Mouse (Mus musculus) layer of hippocampus, postnatal 14 days (tissue): ENCODE data around the gene Gcdh. TPM values are rescaled to one million over a fixed set of nuclear protein-coding genes. Genes with fewer than 3 reads are reported as not detected.

ENCODE experiments used
- DNase-seq, 2 experiments: peaks; one replicate each; pipeline ENCODE4 v3.0.0; 2021 to 2022; ENCODE audit warnings: low spot score in 2 of 2, mixed read lengths in 1 of 2
- total RNA-seq, 2 experiments: library from RNA; stranded (reverse); gene quantifications; 2 replicates each; pipeline ENCODE4 v1.2.3; 2021

The Gcdh gene
- total RNA-seq, 2 experiments from 2014 or later = 35.0 to 35.6 TPM

DNA sequence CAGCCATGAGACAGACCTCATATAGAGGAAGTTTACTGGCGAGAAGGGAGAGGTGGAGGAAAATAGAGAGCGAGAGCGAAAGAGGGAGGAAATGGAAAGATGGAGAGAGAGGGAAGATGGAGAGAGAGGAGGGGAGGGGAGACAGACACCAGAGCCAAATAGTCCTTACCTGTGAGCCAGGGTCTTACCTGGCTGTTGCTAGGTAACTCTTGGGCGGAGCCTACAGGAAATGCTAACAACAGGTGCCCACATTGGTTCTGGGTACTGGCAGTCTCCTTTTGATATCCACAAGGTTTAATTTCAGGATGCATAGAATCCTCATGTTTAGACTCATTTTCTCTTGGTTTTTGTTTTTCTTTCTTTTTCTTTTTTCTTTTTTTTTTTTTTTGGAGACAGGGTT is 20.7 kb downstream of the Gcdh start:
- DNase-seq = no peak

DNA sequence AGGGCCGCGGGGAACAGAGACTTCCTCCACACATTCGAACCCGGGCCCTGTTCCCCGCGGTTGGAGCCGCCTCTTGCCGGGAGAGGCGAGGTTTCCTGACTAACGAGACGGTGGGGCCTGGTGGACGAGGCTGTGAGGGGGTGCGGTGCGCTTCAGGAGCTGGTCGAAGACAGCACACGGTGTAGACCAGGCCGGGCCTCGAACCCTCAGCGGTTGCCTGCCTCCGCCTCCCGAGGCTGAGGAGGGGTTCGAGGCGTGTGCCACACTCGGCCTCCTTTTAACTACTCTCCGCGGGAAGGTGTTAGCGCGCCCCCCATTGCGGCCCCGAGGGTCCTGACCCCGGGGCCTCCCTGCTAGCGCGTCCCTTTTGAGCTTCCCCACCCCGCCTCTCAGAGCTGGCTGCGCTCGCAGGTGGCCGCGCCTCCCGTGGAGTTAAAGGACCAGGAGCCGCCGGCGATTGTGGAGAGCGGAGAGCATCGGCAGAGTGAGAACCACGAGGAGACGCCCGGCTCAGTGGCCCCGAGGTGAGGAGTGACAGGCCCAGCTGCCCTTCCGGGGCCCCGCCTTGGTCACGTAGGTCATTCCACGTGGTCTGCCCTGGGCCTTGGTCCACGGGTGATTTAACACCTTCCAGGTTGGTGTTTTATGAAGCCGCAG is 21.3 kb downstream of the Gcdh start:
- DNase-seq = no peak

DNA sequence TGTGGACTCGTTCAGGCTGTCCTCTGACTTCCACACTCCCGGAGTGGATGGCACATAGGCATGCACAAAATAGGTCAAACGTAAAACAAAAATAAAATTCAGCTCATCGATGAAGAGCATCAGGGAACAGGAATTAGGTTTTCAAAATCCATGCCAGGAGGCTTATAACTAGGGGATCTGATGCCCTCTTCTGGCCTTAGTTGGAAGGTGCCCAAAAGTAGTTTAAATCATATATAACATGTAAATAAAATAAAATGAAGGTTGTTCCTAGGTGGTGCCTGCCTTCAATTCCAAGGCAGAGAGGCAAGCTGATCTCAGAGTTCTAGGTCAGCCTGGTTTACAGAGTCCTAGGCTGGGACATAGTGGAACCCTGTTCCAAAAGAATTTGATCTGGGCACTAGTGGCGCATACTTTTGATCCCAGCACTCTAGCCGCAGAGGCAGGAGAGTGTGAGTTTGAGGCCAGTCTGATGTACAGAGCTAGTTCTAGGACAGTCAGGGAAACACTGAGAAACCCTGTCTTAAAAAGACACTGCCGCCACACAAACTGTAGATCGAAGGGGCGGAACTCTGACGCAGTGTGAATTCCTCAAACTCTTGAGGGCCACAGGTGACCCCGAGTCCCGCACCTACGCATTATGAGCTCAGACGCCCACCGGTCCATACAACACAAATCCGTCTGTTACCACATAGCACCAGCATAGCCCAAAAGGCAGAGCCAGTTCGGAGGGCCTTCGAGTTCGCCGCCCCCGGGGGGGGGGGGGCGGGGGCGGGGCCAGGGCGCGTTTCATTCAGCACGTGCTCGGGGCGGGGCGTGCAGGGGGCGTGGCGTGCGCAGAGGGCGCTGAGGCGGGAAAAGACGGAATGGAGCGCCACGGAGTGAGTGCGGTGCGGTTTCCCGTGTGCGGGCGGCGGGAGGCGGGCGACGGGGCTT is 22.1 kb downstream of the Gcdh start, which contains the start of gene Syce2:
Gene Syce2 (plus strand): TSS at position 736 of the 933 bp plus-strand sequence.
- peak in 1 of 2 experiments; percentile 58 for DNase-seq

DNA sequence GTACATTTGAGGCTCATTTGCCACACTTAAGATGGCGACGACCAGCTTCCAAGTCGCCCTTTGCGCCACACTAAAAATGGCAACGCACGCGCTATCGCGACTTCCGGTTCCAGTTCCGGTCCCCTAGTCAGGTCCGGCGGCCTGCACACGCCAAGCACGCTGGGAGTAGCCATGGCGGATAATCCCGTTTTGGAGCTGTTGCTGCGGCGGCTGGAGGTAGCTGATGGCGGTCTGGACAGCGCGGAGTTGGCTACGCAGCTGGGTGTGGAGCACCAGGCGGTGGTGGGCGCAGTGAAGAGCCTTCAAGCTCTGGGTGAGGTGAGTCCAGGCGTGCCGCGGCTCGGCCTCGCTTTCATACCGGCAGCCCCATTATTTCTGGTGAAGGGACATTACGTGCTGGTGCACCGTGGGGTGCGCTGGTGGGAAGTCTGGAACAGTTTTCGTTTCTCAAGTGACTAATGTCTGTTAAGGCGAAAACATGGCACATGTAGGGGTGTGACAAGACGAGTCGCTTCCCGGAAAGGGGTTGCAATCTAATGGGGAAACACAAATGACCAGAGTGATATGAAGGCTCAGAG is 36.8 kb downstream of the Gcdh start, which contains the start of gene Farsa:
Gene Farsa (plus strand): TSS at position 126 of the 578 bp plus-strand sequence.
- peak; percentile 91 to 95 for DNase-seq

DNA sequence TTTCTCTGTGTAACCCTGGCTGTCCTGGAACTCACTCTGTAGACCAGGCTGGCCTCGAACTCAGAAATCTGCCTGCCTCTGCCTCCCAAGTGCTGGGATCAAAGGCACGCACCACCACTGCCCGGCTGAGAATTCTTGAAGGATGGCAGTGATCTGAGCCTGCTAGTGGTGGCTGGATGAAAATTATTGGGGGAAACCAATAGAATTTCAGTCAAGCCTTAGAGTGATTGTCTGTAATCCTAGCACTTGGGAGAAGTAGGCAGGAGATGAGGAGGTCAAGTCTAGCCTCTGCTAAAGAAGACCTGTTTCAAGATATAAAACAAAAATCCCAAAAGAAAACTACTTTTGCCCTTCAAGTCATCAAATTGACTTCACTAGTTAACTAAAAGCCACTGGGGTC is 37.3 kb downstream of the Gcdh start:
- DNase-seq = no peak

DNA sequence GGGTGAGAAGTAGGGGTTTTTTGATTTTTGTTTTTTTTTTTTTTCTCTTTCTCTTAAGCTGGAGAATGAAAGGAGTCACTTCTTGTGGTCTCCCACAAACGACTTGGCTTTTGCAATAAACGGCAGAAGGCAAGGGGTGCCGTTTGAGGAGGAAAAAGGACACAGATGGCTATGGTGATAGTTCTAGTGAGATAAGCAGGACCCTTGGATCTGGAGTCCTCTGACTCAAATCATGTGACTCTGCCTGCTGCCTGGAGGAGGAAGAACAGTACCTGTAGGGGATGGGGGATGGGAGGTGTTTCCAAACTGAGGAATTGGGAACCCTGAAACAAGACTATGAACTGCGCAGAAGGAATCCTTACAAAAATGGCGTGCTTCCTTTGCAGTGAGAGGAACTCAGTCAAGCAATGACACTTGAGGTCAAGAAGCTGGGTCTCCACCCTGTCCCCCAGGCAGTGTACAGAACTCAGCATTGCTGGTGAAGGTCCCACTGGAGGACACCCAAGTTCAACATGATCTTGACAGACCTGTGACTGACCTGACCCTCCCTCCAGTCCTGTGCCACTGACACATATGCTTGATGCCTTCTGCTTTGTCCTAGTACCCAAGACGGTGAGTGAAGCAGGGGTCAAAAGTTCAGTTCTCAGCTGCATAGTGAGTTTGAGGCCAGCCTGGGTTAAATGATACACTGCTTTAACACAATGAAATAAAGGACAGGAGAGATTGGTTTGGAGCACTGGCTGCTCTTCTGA is 45.9 kb downstream of the Gcdh start:
- DNase-seq = no peak

DNA sequence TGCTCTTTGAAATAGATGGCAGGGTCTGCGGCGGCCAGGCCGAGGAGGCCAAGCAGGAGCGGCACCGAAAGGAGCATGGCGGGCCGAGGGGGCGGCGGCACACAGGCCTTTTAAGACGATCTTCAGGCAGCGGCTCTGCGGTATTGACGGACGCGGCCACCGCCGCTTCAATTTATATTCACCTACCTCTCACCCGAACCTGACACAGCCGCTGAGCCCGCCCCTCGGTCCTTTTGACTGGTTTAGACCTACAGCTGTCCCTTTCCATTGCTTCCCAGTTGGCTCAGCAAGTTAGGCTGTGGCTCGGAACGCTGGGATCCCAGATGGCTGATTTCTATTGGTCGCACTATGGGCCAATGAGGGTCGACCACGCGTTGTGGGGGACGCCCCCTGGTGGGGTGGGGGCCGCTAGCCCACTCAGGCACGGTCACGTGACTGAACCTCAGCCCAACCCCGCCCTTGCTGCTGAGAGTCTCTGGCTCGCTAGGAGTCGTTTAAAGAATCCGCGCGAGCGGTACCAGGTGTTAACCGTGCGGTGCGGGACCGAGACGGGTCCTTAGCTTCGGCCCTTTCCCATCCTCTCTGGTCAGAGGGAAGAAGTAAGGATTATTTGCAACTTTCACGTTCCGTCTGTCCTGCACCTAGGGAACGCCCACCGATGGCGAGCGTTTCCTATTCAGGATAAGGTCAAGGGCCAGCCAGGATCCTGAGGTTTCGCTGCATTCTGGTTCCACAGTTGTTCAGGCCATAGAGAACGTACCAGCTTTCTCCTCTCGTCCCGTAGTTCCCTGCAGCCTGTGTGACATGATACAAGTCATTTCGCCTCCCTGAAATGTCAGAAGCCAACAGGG is 46.8 kb downstream of the Gcdh start, which contains the start of gene Calr:
Gene Calr (minus strand): TSS at position 213 of the 851 bp plus-strand sequence.
- peak; percentile 98 to 100 for DNase-seq

DNA sequence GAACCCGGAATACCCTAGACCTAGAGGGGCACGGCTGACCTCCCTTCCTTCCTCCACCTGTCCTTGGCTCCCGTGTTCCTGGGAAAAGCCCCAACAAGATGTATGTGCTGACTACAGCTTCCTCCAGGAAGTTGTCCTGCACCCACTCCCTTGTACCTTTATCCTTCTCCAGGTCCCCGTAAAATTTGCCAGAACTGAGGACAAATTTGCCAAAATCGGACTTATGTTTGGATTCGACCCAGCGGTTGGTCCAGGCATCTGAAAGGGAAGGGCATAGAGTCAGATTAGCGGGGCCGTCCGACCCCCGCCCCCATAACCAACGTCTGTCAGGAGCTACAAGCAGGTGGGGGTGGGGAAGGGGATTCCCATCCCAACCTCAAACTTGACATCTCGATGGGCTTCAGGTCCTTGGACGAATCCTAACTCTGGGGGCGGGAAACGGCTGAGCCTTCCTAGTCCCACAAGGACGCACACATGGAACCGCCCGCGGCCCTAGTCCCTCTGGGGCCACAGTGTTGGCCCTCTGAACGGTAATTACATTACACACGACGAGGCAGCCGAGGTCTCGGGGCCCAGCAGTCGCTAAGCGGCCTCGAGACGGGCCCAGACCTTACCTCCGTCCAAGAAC is 47.5 kb downstream of the Gcdh start:
- DNase-seq = no peak

DNA sequence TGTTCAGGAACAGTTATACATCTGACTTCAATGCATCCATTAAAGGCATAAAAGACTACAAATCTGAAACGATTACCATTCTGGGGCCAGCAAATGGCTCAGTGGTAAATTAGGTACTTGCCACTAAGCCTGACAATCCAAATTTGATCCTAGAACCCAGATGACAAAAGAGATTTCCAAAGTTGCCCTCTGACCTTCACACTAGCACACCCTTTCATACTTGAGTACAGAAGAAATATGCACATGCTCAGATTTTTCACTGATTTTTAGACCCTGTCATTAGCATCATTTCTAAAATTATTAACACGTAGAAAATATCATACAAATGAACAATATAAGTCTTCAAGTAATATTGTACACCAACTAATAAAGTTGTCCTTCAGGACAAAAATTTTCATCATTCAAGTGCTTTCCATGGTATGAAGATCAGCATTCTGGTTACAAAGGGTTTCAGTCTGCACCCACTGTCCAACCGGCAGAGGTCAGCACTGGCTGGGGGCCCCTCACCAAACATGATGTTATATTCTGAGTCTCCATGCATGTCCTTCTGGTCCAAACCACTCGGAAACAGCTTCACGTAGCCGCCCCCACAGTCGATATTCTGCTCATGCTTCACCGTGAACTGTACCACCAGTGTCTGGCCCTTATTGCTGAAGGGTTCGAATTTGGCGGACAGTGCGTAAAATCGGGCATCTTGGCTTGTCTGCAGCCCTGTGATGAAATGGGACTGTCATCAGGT is 48.2 kb downstream of the Gcdh start:
- no peak for DNase-seq

DNA sequence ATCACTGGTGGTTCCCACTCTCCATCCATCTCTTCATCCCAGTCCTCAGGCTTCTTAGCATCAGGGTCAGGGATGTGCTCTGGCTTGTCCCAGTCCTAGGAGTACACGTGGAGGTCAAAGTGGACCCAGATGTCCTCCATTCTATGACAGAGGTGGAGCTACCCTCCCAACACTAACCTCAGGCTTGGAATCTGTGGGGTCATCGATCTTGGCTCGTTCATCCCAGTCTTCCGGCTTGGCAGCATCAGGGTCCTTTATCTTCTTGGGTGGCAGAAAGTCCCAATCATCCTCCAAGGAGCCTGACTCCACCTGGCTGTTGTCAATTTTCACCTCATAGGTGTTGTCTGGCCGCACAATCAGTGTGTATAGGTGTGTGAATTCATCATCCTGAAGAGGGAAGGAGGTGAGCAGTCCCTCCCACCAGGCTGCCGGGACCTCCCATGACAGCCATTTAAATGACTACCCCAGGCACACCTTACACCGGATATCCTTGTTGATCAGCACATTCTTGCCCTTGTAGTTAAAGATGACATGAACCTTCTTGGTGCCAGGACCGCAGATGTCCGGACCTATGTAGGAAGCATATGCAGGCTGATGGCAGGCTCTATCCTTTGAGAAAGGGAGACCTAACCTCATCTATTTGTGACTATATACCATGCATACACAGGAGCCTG is 49.2 kb downstream of the Gcdh start:
- no peak for DNase-seq

DNA sequence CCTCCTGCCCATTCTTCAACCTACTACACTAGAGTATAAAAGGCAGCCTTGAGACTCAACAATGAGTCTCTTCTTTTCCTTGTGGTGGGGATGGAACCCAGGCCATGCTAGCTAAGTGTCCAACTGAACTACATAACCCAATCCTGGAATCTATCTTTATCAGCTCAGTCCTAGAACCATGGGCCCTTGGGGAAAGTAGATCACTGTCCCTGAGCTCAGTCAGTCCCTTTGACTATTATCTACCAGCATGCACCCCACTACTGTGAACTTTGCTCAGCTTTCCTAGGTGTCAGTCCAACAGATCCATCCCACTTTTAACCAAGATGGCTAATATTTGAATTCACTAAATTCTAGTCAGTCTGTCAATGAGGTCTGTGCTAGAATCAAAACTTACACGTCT is 52.2 kb downstream of the Gcdh start:
- DNase-seq = no peak

DNA sequence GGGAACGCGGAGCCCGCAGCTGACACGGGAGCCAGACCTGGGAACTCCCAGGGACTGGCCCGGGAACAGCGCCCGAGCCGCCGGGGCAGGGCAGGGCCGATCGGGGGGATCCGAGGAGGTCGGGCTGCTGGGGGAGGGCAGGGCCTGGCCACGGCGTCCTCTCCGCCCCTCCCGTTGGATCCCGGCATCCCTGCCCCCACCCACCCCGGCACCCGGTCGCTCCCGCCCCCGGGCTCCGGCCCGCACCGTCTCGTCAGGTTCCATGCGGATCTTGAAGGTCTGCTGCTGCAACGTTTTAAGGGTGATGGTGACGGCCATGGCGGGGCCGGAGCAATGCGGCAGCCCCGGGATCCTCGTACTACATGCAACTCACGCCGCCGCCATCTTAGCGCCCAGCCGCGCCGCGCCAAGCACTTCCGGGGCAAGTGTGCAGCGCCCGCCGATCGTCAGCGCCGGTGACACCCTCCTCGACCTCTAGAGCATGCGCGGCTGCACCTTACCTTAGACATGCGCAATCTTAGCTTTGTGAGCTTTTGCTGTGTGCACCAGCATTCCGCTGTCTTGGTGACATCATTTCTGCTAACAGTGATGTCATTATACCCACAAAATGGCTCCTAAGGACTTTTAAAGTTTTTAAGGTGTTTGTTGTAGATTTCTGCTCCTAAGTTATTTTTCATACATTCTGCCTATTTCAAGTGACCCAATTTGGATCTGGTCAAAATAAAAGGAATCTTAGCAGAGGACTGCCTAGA is 53.3 kb downstream of the Gcdh start, which contains the start of gene Rad23a:
Gene Rad23a (minus strand): TSS at position 418 of the 752 bp plus-strand sequence.
- peak; percentile 88 to 95 for DNase-seq

DNA sequence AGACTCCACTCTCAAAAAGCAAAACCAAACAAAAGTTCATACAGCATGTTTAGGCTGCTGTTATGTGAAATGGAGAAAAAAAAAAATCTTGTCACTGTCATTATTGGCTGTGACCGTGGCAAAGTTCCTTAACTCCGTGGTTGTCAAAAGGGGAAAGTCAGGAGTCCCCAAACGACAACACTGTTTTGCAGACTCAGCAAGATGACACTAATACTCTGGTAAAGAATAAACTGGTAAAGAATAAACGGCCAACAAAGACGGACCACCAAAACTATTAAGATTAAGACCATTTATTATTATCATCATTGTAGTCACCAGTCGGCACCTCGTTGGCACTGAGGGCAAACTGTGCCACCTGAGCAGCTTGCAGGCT is 53.9 kb downstream of the Gcdh start:
- DNase-seq = no peak

DNA sequence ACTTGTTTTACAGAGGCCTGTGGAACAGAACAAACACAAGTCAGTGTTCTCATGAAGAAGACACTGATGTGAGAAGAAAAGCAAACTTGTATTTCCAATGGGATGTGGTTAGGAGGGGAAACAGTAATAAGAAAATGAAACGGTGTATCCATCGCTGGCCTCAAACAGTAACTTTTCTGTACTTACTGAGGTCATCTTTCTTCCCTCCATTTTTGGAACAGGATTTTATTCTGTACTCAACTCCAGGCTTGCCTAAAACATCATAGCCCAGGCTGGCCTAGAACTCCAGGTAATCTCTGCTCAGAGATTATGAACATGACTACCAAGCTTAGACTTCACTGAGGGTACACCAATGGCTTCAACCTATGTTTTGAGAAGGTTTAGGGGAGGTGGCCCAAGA is 54.3 kb downstream of the Gcdh start:
- no peak for DNase-seq

DNA sequence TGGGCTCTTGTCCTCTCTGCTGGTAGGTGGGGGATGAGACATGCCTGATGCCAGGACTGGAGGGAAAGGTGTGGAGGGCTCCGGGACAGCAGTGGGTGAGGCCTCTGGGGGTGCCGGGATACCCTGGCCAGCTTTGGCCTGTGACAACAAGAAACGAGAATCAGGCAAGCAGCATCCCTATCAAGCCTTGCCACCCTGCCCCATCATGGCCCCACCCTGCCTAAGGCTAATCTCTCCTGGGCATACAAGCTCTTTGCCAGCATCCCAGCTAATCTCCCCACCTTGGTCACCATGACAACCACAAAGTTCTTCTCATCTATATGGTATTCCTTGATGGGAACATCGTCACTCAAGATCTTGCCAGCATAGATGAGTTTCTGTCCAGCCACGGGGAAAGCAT is 55.2 kb downstream of the Gcdh start:
- DNase-seq = no peak

DNA sequence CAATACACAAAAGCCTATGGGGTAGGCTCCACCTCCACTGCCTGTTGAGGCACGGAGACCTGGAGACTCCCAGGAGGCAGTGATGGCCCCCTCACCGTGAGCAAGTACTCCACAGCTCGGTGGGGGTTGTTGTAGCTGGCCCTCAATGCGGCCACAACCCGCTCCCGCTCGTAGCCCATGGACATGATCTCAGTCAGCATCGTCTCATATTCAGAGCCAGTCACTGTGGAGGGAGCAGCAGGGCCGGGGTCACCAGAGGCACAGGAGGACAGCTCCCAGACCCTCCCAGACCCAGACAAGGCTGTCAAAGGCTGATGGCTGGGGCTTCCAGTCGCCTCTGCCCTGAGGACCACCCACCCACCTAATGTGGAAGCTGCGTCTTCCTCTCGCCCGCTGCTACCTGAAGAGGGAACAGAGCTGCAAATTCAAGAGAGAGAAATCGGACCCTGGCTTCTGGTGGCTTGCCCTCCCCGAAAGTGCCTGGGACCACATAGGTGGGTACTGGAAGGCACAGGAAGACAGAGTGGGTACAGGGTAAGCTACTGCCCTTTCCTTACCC is 55.7 kb downstream of the Gcdh start:
- DNase-seq = no peak
